Comparison of ENCODE assay signal across 33 mouse cellular contexts in genomic region chr1:12288521-12288920, GRCm38 (mm10).
"Had no signal": no experiment of that assay in that cellular context is flagged by ENCODE, and none has a peak within 500 bp of the region (broad histone marks: within the 10 kb centered on the region; RNA-seq: fewer than 3 reads in every experiment).

No protein-coding gene starts in this region.

- H3K36me3 ChIP-seq: heart, embryonic 10.5 days; heart, embryonic 12.5 days; heart, embryonic 13.5 days; heart, embryonic 15.5 days; hindbrain, embryonic 10.5 days; hindbrain, embryonic 12.5 days; hindbrain, embryonic 13.5 days; hindbrain, embryonic 15.5 days; kidney, embryonic 15.5 days had no signal

- H3K4me2 ChIP-seq: heart, embryonic 11.5 days; heart, embryonic 12.5 days; heart, embryonic 13.5 days; heart, embryonic 15.5 days; hindbrain, embryonic 12.5 days; hindbrain, embryonic 13.5 days; hindbrain, embryonic 14.5 days; hindbrain, embryonic 15.5 days; kidney, embryonic 15.5 days had no signal

- H3K27me3 ChIP-seq: heart, embryonic 12.5 days; heart, embryonic 13.5 days; heart, embryonic 15.5 days; hindbrain, embryonic 12.5 days; hindbrain, embryonic 13.5 days; hindbrain, embryonic 15.5 days; kidney, embryonic 15.5 days had no signal

- H3K9me3 ChIP-seq: heart, embryonic 10.5 days; heart, embryonic 12.5 days; heart, embryonic 13.5 days; hindbrain, embryonic 10.5 days; hindbrain, embryonic 12.5 days; hindbrain, embryonic 13.5 days; hindbrain, embryonic 15.5 days; kidney, embryonic 15.5 days had no signal

- H3K27ac ChIP-seq: heart, embryonic 10.5 days; heart, embryonic 13.5 days; heart, embryonic 15.5 days; hindbrain, embryonic 10.5 days; hindbrain, embryonic 12.5 days; hindbrain, embryonic 13.5 days; hindbrain, embryonic 14.5 days; hindbrain, embryonic 15.5 days; hindbrain, postnatal 0 days; kidney, embryonic 15.5 days; kidney, postnatal 0 days; layer of hippocampus, adult 2 months; left cerebral cortex, adult 2 months had no signal

- ATAC-seq: hindbrain, embryonic 16.5 days; hindbrain, postnatal 0 days; inflammation-experienced regulatory T-cells, adult 6 months had no signal

- DNase-seq: heart, postnatal 10 days; heart, postnatal 14 days; heart, postnatal 36 days; heart, postnatal 4 days; kidney, adult 11 months; kidney, adult 18-20 months; kidney, adult 2 months; kidney, adult 8-10 months; kidney, adult 9 months; kidney, postnatal 10 days; kidney, postnatal 14 days; kidney, postnatal 25 days; kidney, postnatal 36 days; kidney, postnatal 4 days; layer of hippocampus, adult 9-11 months; layer of hippocampus, postnatal 36 days had no signal

- H3K4me3 ChIP-seq: heart, embryonic 10.5 days; heart, embryonic 12.5 days; heart, embryonic 13.5 days; heart, embryonic 15.5 days; hindbrain, embryonic 10.5 days; hindbrain, embryonic 12.5 days; hindbrain, embryonic 13.5 days; hindbrain, embryonic 15.5 days; kidney, embryonic 15.5 days; layer of hippocampus, adult 2 months; left cerebral cortex, adult 2 months had no signal

- H3K4me1 ChIP-seq: heart, embryonic 10.5 days; heart, embryonic 12.5 days; heart, embryonic 13.5 days; heart, embryonic 15.5 days; hindbrain, embryonic 10.5 days; hindbrain, embryonic 12.5 days; hindbrain, embryonic 13.5 days; hindbrain, embryonic 15.5 days had no signal

- H3K9ac ChIP-seq: heart, embryonic 12.5 days; heart, embryonic 13.5 days; heart, embryonic 15.5 days; hindbrain, embryonic 12.5 days; hindbrain, embryonic 13.5 days; hindbrain, embryonic 14.5 days; hindbrain, embryonic 15.5 days; kidney, embryonic 15.5 days had no signal
